Mouse (Mus musculus) neural tube, embryonic 13.5 days (tissue): ENCODE results near the gene Synrg. TPM values are rescaled to one million over a fixed set of nuclear protein-coding genes. Genes with fewer than 3 reads are reported as not detected.
A peak's percentile ranks its signal among the peaks of the same experiment; 100 is the strongest.

ENCODE experiments used
- ATAC-seq: fragments of 200-750 bp; cut with Nextera tagmentation; 2 replicates; pipeline ENCODE4 v1.8.0; 2017; ENCODE audit warnings: low read depth, mild to moderate bottlenecking, moderate TSS enrichment, moderate library complexity
- H3K27ac ChIP-seq: fragments of 300-500 bp; sonication (generic); replicated peaks from 2 replicates; pipeline ENCODE4 v1.5.1; 2015; ENCODE audit warnings: moderate library complexity, mild to moderate bottlenecking, inconsistent platforms
- H3K27me3 ChIP-seq: fragments of 300-500 bp; sonication (generic); 2 replicates; pipeline ENCODE4 v1.6.1; 2015; ENCODE audit warnings: mild to moderate bottlenecking, inconsistent platforms
- H3K36me3 ChIP-seq: fragments of 300-500 bp; sonication (generic); 2 replicates; pipeline ENCODE4 v1.6.1; 2015; ENCODE audit warnings: mild to moderate bottlenecking, inconsistent platforms
- H3K4me1 ChIP-seq: fragments of 300-500 bp; sonication (generic); replicated peaks from 2 replicates; pipeline ENCODE4 v1.6.1; 2015; ENCODE audit warnings: inconsistent platforms
- H3K4me2 ChIP-seq: fragments of 300-500 bp; sonication (generic); 2 replicates; pipeline ENCODE4 v1.6.1; 2015; ENCODE audit warnings: inconsistent platforms, mild to moderate bottlenecking, moderate library complexity
- H3K4me3 ChIP-seq: fragments of 300-500 bp; sonication (generic); 2 replicates; pipeline ENCODE4 v1.5.1; 2015; ENCODE audit warnings: mild to moderate bottlenecking, inconsistent platforms
- H3K9ac ChIP-seq: fragments of 300-500 bp; sonication (generic); 2 replicates; pipeline ENCODE4 v1.6.1; 2015; ENCODE audit warnings: moderate library complexity, mild to moderate bottlenecking, inconsistent platforms
- H3K9me3 ChIP-seq: fragments of 300-500 bp; sonication (generic); 2 replicates; pipeline ENCODE4 v1.6.1; 2016; ENCODE audit warnings: inconsistent platforms
- WGBS: fragments of 180-500 bp; shearing (Covaris S2); methylation state at CpG from one replicate; pipeline ENCODE4 v1.1.7; 2015; 5-methylcytosine and 5-hydroxymethylcytosine counted together
- polyA plus RNA-seq: library from polyadenylated mRNA; unstranded; fragments of >200 nt; fragmentation: Nextera tagmentation; extraction: Ambion mirVana; gene quantifications from 2 replicates; pipeline ENCODE4 v1.2.1, GENCODE M21; 2015

Synrg gene
- polyA plus RNA-seq, 1 experiment from 2014 or later = 23.2 TPM

- 83% methylated on average over 7 of the region's 7 CpGs for WGBS
- no peak overlapping the region for H3K4me2 ChIP-seq
- peaks cover 38% of the 10 kb centered on the region for H3K36me3 ChIP-seq
- no peaks in the 10 kb centered on the region for H3K27me3 ChIP-seq
- H3K27ac ChIP-seq = no peak overlapping the region
- H3K9ac ChIP-seq = no peak overlapping the region
- no peak overlapping the region for H3K4me3 ChIP-seq
- no peaks in the 10 kb centered on the region for H3K9me3 ChIP-seq
- no peak for ATAC-seq
- H3K4me1 ChIP-seq = peaks cover 20% of the 10 kb centered on the region
These were observed 52.7 kb downstream of the Synrg start for GRCm38 (mm10) chr11:84016810-84017508.

- no peak overlapping the region for H3K4me3 ChIP-seq
- no peak overlapping the region for H3K4me2 ChIP-seq
- H3K27ac ChIP-seq = no peak overlapping the region
- no peaks in the 10 kb centered on the region for H3K4me1 ChIP-seq
- WGBS = 94% methylated on average over 5 of the region's 5 CpGs
- no peak overlapping the region for H3K9ac ChIP-seq
- no peak for ATAC-seq
- peaks cover 97% of the 10 kb centered on the region for H3K36me3 ChIP-seq
- H3K27me3 ChIP-seq = no peaks in the 10 kb centered on the region
- no peaks in the 10 kb centered on the region for H3K9me3 ChIP-seq
These were observed 63.0 kb downstream of the Synrg start for GRCm38 (mm10) chr11:84027231-84027630.

GRCm38 (mm10) chr11:84028271-84029028, 64.2 kb downstream of the Synrg start:
- 88% methylated on average over 9 of the region's 9 CpGs for whole genome bisulfite sequencing
- peaks cover 98% of the 10 kb centered on the region for H3K36me3 ChIP-seq
- no peak overlapping the region for H3K4me2 ChIP-seq
- H3K27me3 ChIP-seq = no peaks in the 10 kb centered on the region
- H3K9me3 ChIP-seq = no peaks in the 10 kb centered on the region
- no peak overlapping the region for H3K27ac ChIP-seq
- H3K4me1 ChIP-seq = no peaks in the 10 kb centered on the region
- no peak overlapping the region for H3K9ac ChIP-seq
- H3K4me3 ChIP-seq = no peak overlapping the region
- no peak for ATAC-seq

- H3K36me3 ChIP-seq = peaks cover 86% of the 10 kb centered on the region
These were observed 67.7 kb downstream of the Synrg start for GRCm38 (mm10) chr11:84031971-84032370.

GRCm38 (mm10) chr11:84032559-84032958, 68.3 kb downstream of the Synrg start:
- Histone ChIP-seq H3K36me3 (peaks cover 82% of the 10 kb centered on the region), H3K4me3 (no peak overlapping the region), H3K27ac (no peak overlapping the region), H3K4me2 (no peak overlapping the region), H3K27me3 (no peaks in the 10 kb centered on the region), H3K4me1 (no peaks in the 10 kb centered on the region), H3K9me3 (no peaks in the 10 kb centered on the region), H3K9ac (no peak overlapping the region)
- no peak for ATAC-seq
- WGBS = 78% methylated on average over 5 of the region's 5 CpGs

More at GRCm38 (mm10) chr11:84031971-84032370, 67.7 kb downstream of the Synrg start:
- H3K4me3 ChIP-seq = no peak overlapping the region
- H3K9ac ChIP-seq = no peak overlapping the region
- ATAC-seq = no peak
- H3K9me3 ChIP-seq = no peaks in the 10 kb centered on the region
- no peaks in the 10 kb centered on the region for H3K27me3 ChIP-seq
- 54% methylated on average over 9 of the region's 9 CpGs for WGBS
- no peaks in the 10 kb centered on the region for H3K4me1 ChIP-seq
- H3K4me2 ChIP-seq = no peak overlapping the region
- H3K27ac ChIP-seq = no peak overlapping the region

GRCm38 (mm10) chr11:84033671-84034070, 69.4 kb downstream of the Synrg start:
- ATAC-seq = no peak
- Histone ChIP-seq H3K27me3 (no peaks in the 10 kb centered on the region), H3K36me3 (peaks cover 76% of the 10 kb centered on the region), H3K4me1 (no peaks in the 10 kb centered on the region), H3K4me3 (no peak overlapping the region), H3K27ac (no peak overlapping the region), H3K9me3 (no peaks in the 10 kb centered on the region), H3K4me2 (no peak overlapping the region), H3K9ac (no peak overlapping the region)
- WGBS = 90% methylated on average over 5 of the region's 5 CpGs

- Histone ChIP-seq H3K9ac (no peak overlapping the region), H3K9me3 (no peaks in the 10 kb centered on the region), H3K36me3 (peaks cover 44% of the 10 kb centered on the region), H3K4me3 (no peak overlapping the region), H3K27ac (no peak overlapping the region), H3K4me1 (peaks cover 22% of the 10 kb centered on the region), H3K27me3 (no peaks in the 10 kb centered on the region), H3K4me2 (no peak overlapping the region)
- ATAC-seq = no peak
- WGBS = 86% methylated on average over 6 of the region's 6 CpGs
These were observed 76.4 kb downstream of the Synrg start for GRCm38 (mm10) chr11:84040621-84041020.

GRCm38 (mm10) chr11:84042808-84043762, 78.9 kb downstream of the Synrg start:
- no peaks in the 10 kb centered on the region for H3K9me3 ChIP-seq
- 21% methylated on average over 14 of the region's 14 CpGs for WGBS
- H3K4me3 ChIP-seq = no peak overlapping the region
- H3K27me3 ChIP-seq = no peaks in the 10 kb centered on the region
- peak overlapping the region; percentile 38; the same call in 1 of the 2 replicates for H3K9ac ChIP-seq
- H3K36me3 ChIP-seq = peaks cover 34% of the 10 kb centered on the region
- peak overlapping the region; percentile 67 for H3K27ac ChIP-seq
- peaks cover 31% of the 10 kb centered on the region for H3K4me1 ChIP-seq
- peak; percentile 86 for ATAC-seq
- H3K4me2 ChIP-seq = peak overlapping the region; percentile 15; the same call in 1 of the 2 replicates

- Histone ChIP-seq H3K4me1 (peaks cover 43% of the 10 kb centered on the region), H3K36me3 (peaks cover 17% of the 10 kb centered on the region), H3K4me2 (no peak overlapping the region), H3K9me3 (no peaks in the 10 kb centered on the region), H3K27ac (no peak overlapping the region), H3K27me3 (no peaks in the 10 kb centered on the region), H3K4me3 (no peak overlapping the region), H3K9ac (no peak overlapping the region)
- ATAC-seq = no peak
- 29% methylated on average over 1 of the region's 1 CpGs for WGBS
These were observed 80.8 kb downstream of the Synrg start for GRCm38 (mm10) chr11:84044988-84045387.

- no peak for ATAC-seq
- Histone ChIP-seq H3K9ac (no peak overlapping the region), H3K36me3 (no peaks in the 10 kb centered on the region), H3K4me3 (no peak overlapping the region), H3K4me2 (no peak overlapping the region), H3K27ac (no peak overlapping the region), H3K4me1 (peaks cover 43% of the 10 kb centered on the region), H3K27me3 (no peaks in the 10 kb centered on the region), H3K9me3 (no peaks in the 10 kb centered on the region)
- 71% methylated on average over 4 of the region's 4 CpGs for WGBS
These were observed 83.0 kb downstream of the Synrg start for GRCm38 (mm10) chr11:84047270-84047669.

GRCm38 (mm10) chr11:84048411-84048810, 84.2 kb downstream of the Synrg start:
- no peak overlapping the region for H3K9ac ChIP-seq
- no peak overlapping the region for H3K4me3 ChIP-seq

More at GRCm38 (mm10) chr11:84048411-84048810, 84.2 kb downstream of the Synrg start:
- H3K36me3 ChIP-seq = no peaks in the 10 kb centered on the region
- H3K27me3 ChIP-seq = no peaks in the 10 kb centered on the region
- ATAC-seq = no peak
- H3K27ac ChIP-seq = peak overlapping the region; percentile 38; the same call in 1 of the 2 replicates
- no peak overlapping the region for H3K4me2 ChIP-seq
- peaks cover 37% of the 10 kb centered on the region for H3K4me1 ChIP-seq
- no peaks in the 10 kb centered on the region for H3K9me3 ChIP-seq
- 45% methylated on average over 10 of the region's 10 CpGs for WGBS
